Comparison of ENCODE assay signal across 18 mouse cellular contexts in the genomic region with DNA sequence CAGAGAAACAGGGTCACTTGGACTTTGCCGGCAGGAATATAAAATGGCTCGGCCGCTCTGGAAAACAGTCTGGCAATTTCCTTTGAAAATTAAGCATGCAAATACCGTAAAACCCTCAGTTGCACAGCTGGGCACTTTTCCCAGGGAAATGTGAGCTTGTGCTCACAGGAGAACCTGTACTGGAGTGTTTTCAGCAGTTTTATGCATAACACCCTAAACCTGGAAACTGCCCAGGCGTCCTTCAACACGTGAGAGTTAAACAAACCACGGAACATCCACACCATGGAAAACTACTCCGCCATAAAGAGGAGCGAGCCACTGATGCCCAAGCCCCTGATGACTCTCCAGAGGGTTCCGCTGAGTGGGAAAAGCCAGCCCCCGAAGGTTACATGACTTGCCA. TPM values are rescaled to one million over a fixed set of nuclear protein-coding genes. Genes with fewer than 3 reads are reported as not detected.
DNase-seq lines count a peak whose midpoint lies in the region; ATAC-seq and TF ChIP-seq lines count a peak whose summit lies in the region.
"Had no signal": no experiment of that assay in that cellular context is flagged by ENCODE, and none has a peak within 500 bp of the region (broad histone marks: within the 10 kb centered on the region; RNA-seq: fewer than 3 reads in every experiment).

No protein-coding gene starts in this region.

- H3K4me2 ChIP-seq in embryonic facial prominence, embryonic 13.5 days, result no peak overlapping the region
- H3K4me2 ChIP-seq in kidney, embryonic 15.5 days, result no peak overlapping the region
- H3K4me2 ChIP-seq in midbrain, postnatal 0 days (ENCODE audit: low read depth, low read length, poor library complexity, severe bottlenecking), result no peak overlapping the region
- no peak overlapping the region for H3K4me2 ChIP-seq in limb, embryonic 15.5 days
- H3K4me2 ChIP-seq: forebrain, embryonic 15.5 days had no signal

- WGBS in embryonic facial prominence, embryonic 13.5 days, result 52% methylated on average over 11 of the region's 11 CpGs
- 86% methylated on average over 11 of the region's 11 CpGs for WGBS in embryonic facial prominence, embryonic 10.5 days
- 65% methylated on average over 11 of the region's 11 CpGs for WGBS in kidney, embryonic 15.5 days
- WGBS in midbrain, postnatal 0 days, result 82% methylated on average over 11 of the region's 11 CpGs
- 90% methylated on average over 11 of the region's 11 CpGs for WGBS in midbrain, embryonic 10.5 days
- 27% methylated on average over 11 of the region's 11 CpGs for WGBS in limb, embryonic 15.5 days

- H3K4me3 ChIP-seq in embryonic facial prominence, embryonic 13.5 days, result no peak overlapping the region
- no peak overlapping the region for H3K4me3 ChIP-seq in embryonic facial prominence, embryonic 10.5 days
- no peak overlapping the region for H3K4me3 ChIP-seq in kidney, embryonic 15.5 days (replicated peaks)
- H3K4me3 ChIP-seq in midbrain, postnatal 0 days (ENCODE audit: low read depth, low read length), result no peak overlapping the region
- no peak overlapping the region for H3K4me3 ChIP-seq in midbrain, embryonic 10.5 days
- no peak overlapping the region for H3K4me3 ChIP-seq in limb, embryonic 15.5 days
- H3K4me3 ChIP-seq: forebrain, embryonic 15.5 days; myocyte had no signal

- H3K36me3 ChIP-seq in embryonic facial prominence, embryonic 13.5 days, result no peaks in the 10 kb centered on the region
- H3K36me3 ChIP-seq in embryonic facial prominence, embryonic 10.5 days (replicated peaks), result no peaks in the 10 kb centered on the region
- H3K36me3 ChIP-seq in kidney, embryonic 15.5 days, result no peaks in the 10 kb centered on the region
- no peaks in the 10 kb centered on the region for H3K36me3 ChIP-seq in midbrain, postnatal 0 days (ENCODE audit: insufficient read depth, low read length)
- no peaks in the 10 kb centered on the region for H3K36me3 ChIP-seq in midbrain, embryonic 10.5 days
- H3K36me3 ChIP-seq in limb, embryonic 15.5 days, result no peaks in the 10 kb centered on the region
- H3K36me3 ChIP-seq: forebrain, embryonic 15.5 days had no signal

- no peak for ATAC-seq in embryonic facial prominence, embryonic 13.5 days (ENCODE audit: insufficient number of reproducible peaks, insufficient read depth, low FRiP score, low TSS enrichment, low read depth)
- no peak for ATAC-seq in kidney, embryonic 15.5 days (replicated peaks; ENCODE audit: low FRiP score)
- ATAC-seq in midbrain, postnatal 0 days (ENCODE audit: low FRiP score), result no peak
- 0 out of 2 replicates have a peak, but pooled peaks have one; percentile 30 for ATAC-seq in limb, embryonic 15.5 days (ENCODE audit: insufficient number of reproducible peaks, low FRiP score, low TSS enrichment, low read depth)
- ATAC-seq: forebrain, embryonic 15.5 days; inflammation-experienced regulatory T-cells, adult 6 months had no signal

- H3K4me1 ChIP-seq in embryonic facial prominence, embryonic 13.5 days, result peaks cover 9% of the 10 kb centered on the region
- peaks cover 27% of the 10 kb centered on the region for H3K4me1 ChIP-seq in embryonic facial prominence, embryonic 10.5 days
- H3K4me1 ChIP-seq in kidney, embryonic 15.5 days, result 0 out of 2 replicates have a peak, but pooled peaks cover 5% of the 10 kb centered on the region
- H3K4me1 ChIP-seq in midbrain, postnatal 0 days (ENCODE audit: insufficient read depth, low read length), result no peaks in the 10 kb centered on the region
- H3K4me1 ChIP-seq in midbrain, embryonic 10.5 days, result peaks cover 11% of the 10 kb centered on the region
- H3K4me1 ChIP-seq in limb, embryonic 15.5 days, result peaks cover 22% of the 10 kb centered on the region
- H3K4me1 ChIP-seq: forebrain, embryonic 15.5 days had no signal

- H3K9me3 ChIP-seq in embryonic facial prominence, embryonic 13.5 days, result no peaks in the 10 kb centered on the region
- no peaks in the 10 kb centered on the region for H3K9me3 ChIP-seq in embryonic facial prominence, embryonic 10.5 days
- H3K9me3 ChIP-seq in kidney, embryonic 15.5 days (replicated peaks), result no peaks in the 10 kb centered on the region
- H3K9me3 ChIP-seq in midbrain, postnatal 0 days (ENCODE audit: low read length), result no peaks in the 10 kb centered on the region
- H3K9me3 ChIP-seq in midbrain, embryonic 10.5 days (replicated peaks), result no peaks in the 10 kb centered on the region
- no peaks in the 10 kb centered on the region for H3K9me3 ChIP-seq in limb, embryonic 15.5 days
- H3K9me3 ChIP-seq: forebrain, embryonic 15.5 days had no signal

- peak overlapping the region; percentile 53; the same call in 1 of the 2 replicates for H3K27ac ChIP-seq in embryonic facial prominence, embryonic 13.5 days
- H3K27ac ChIP-seq in embryonic facial prominence, embryonic 10.5 days (replicated peaks), result no peak overlapping the region
- no peak overlapping the region for H3K27ac ChIP-seq in kidney, embryonic 15.5 days
- no peak overlapping the region for H3K27ac ChIP-seq in midbrain, postnatal 0 days (ENCODE audit: low read depth, low read length)
- no peak overlapping the region for H3K27ac ChIP-seq in midbrain, embryonic 10.5 days (replicated peaks)
- no peak overlapping the region for H3K27ac ChIP-seq in limb, embryonic 15.5 days
- H3K27ac ChIP-seq: forebrain, embryonic 15.5 days had no signal

- H3K9ac ChIP-seq in embryonic facial prominence, embryonic 13.5 days, result no peak overlapping the region
- no peak overlapping the region for H3K9ac ChIP-seq in kidney, embryonic 15.5 days
- no peak overlapping the region for H3K9ac ChIP-seq in midbrain, postnatal 0 days (replicated peaks; ENCODE audit: low read length, poor library complexity, severe bottlenecking)
- no peak overlapping the region for H3K9ac ChIP-seq in limb, embryonic 15.5 days
- H3K9ac ChIP-seq: forebrain, embryonic 15.5 days had no signal

- DNase-seq in embryonic facial prominence, embryonic 10.5 days (ENCODE audit: low spot score), result no peak
- peak; percentile 41 for DNase-seq in kidney, postnatal 14 days
- peak; percentile 10 for DNase-seq in midbrain, postnatal 0 days (ENCODE audit: low spot score)
- no peak for DNase-seq in midbrain, embryonic 10.5 days (ENCODE audit: low spot score)
- no peak for DNase-seq in gastrocnemius, postnatal 4 days (ENCODE audit: low spot score in 2 of 2)
- DNase-seq: adrenal gland, postnatal 36 days; cerebellum, adult 18-20 months; cerebellum, postnatal 25 days; gastrocnemius, postnatal 25 days; liver; midbrain, embryonic 14.5 days; thymus, adult 2 months had no signal

- TF ChIP-seq CTCF in midbrain, postnatal 0 days (IDR thresholded peaks at IDR 0.05), result no peak

- H3K27me3 ChIP-seq in embryonic facial prominence, embryonic 13.5 days, result no peaks in the 10 kb centered on the region
- no peaks in the 10 kb centered on the region for H3K27me3 ChIP-seq in embryonic facial prominence, embryonic 10.5 days (replicated peaks; ENCODE audit: low read depth, poor library complexity, severe bottlenecking)
- no peaks in the 10 kb centered on the region for H3K27me3 ChIP-seq in kidney, embryonic 15.5 days
- no peaks in the 10 kb centered on the region for H3K27me3 ChIP-seq in midbrain, postnatal 0 days (ENCODE audit: insufficient read depth, low read length)
- no peaks in the 10 kb centered on the region for H3K27me3 ChIP-seq in midbrain, embryonic 10.5 days (ENCODE audit: low read depth, poor library complexity, severe bottlenecking)
- H3K27me3 ChIP-seq in limb, embryonic 15.5 days, result no peaks in the 10 kb centered on the region
- H3K27me3 ChIP-seq: forebrain, embryonic 15.5 days had no signal

RNA-seq across cellular contexts. Expression of gene Cbx7, which starts 9.8 kb away (rescaled TPM):
- polyA plus RNA-seq in embryonic facial prominence, embryonic 13.5 days (2015; fragmentation: Nextera tagmentation; extraction: Ambion mirVana), result 2.5 and 2.9 TPM in 2 replicates
- polyA plus RNA-seq in embryonic facial prominence, embryonic 10.5 days (2016; fragmentation: Nextera tagmentation; extraction: Ambion mirVana), result 2.1 and 2.4 TPM in 2 replicates
- polyA plus RNA-seq in kidney, embryonic 15.5 days (2015; fragmentation: Nextera tagmentation; extraction: Ambion mirVana), result 2.9 and 3.0 TPM in 2 replicates
- 7.7 and 14.9 TPM in 2 replicates for total RNA-seq in midbrain, postnatal 0 days (2014; rRNA removed)
- polyA plus RNA-seq in midbrain, postnatal 0 days (2015; fragmentation: Nextera tagmentation; extraction: Ambion mirVana), result 3.4 and 3.5 TPM in 2 replicates
- 2.9 and 3.5 TPM in 2 replicates for polyA plus RNA-seq in midbrain, embryonic 10.5 days (2016; fragmentation: Nextera tagmentation; extraction: Ambion mirVana)
- polyA plus RNA-seq in limb, embryonic 15.5 days (2015; fragmentation: Nextera tagmentation; extraction: Ambion mirVana), result 2.4 and 2.8 TPM in 2 replicates
- total RNA-seq in gastrocnemius, postnatal 4 days (2021), result 1 to 10 TPM; 2.1 TPM

RNA-seq across cellular contexts. Expression of gene Pdgfb, which starts 34.1 kb away (rescaled TPM):
- 2.2 and 2.9 TPM in 2 replicates for polyA plus RNA-seq in embryonic facial prominence, embryonic 13.5 days (2015; fragmentation: Nextera tagmentation; extraction: Ambion mirVana)
- 1.4 and 1.6 TPM in 2 replicates for polyA plus RNA-seq in embryonic facial prominence, embryonic 10.5 days (2016; fragmentation: Nextera tagmentation; extraction: Ambion mirVana)
- 3.8 and 5.1 TPM in 2 replicates for polyA plus RNA-seq in kidney, embryonic 15.5 days (2015; fragmentation: Nextera tagmentation; extraction: Ambion mirVana)
- 20.5 and 24.4 TPM in 2 replicates for total RNA-seq in midbrain, postnatal 0 days (2014; rRNA removed)
- 8.7 and 9.2 TPM in 2 replicates for polyA plus RNA-seq in midbrain, postnatal 0 days (2015; fragmentation: Nextera tagmentation; extraction: Ambion mirVana)
- 1.4 and 1.7 TPM in 2 replicates for polyA plus RNA-seq in midbrain, embryonic 10.5 days (2016; fragmentation: Nextera tagmentation; extraction: Ambion mirVana)
- polyA plus RNA-seq in limb, embryonic 15.5 days (2015; fragmentation: Nextera tagmentation; extraction: Ambion mirVana), result 3.1 TPM in 2 replicates
- 10 to 100 TPM; 51.5 to 52.8 TPM for total RNA-seq in gastrocnemius, postnatal 4 days (2021)

Comparison
In these comparisons a context has a peak if more than half of its experiments do, and no peak if none do; other contexts are left out.
1. DNase-seq: peak in kidney, postnatal 14 days (single experiment) and midbrain, postnatal 0 days (single experiment); none in embryonic facial prominence, embryonic 10.5 days (single experiment), midbrain, embryonic 10.5 days (single experiment) and gastrocnemius, postnatal 4 days (0 of 2).